Mouse (Mus musculus) B cell, adult (primary cell): Measurements from ENCODE around the gene 5730480H06Rik. TPM values are rescaled to one million over a fixed set of nuclear protein-coding genes. Genes with fewer than 3 reads are reported as not detected.

Experiments
- total RNA-seq: library from RNA; stranded (reverse); gene quantifications from 4 replicates; pipeline ENCODE4 v1.2.4, GENCODE M21; 2023; ENCODE audit not compliant: inconsistent age

Gene 5730480H06Rik
- 16.4 to 25.4 TPM (median 19.4 TPM) in 4 replicates for total RNA-seq

DNA sequence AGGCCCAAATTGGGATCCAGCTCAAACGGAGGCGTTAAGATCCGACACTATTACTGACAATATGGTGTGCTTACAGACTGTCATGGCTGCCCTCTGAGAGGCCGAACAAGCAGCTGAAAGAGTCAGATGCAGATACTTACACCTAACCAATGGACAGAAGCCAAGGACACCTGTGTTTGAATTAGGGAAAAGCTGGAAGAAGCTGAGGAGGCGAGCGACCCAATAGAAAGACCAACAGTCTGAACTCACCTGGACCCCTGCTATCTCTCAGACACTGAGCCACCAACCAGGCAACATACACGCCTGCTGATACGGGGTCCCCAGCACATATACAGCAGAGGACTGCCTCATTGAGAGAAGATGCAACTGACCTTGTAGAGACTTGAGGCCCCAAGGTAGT lies at the start of gene 5730480H06Rik:
5730480H06Rik (plus strand) TSS at position 301 of the 400 bp plus-strand sequence.

